Mouse (Mus musculus) B cell, adult 2 months (primary cell): ENCODE measurements around the gene Espl1.

ENCODE experiments used
- DNase-seq, 2 experiments: peaks; one replicate each; pipeline ENCODE4 v3.0.0; 2022

Espl1 gene

DNA sequence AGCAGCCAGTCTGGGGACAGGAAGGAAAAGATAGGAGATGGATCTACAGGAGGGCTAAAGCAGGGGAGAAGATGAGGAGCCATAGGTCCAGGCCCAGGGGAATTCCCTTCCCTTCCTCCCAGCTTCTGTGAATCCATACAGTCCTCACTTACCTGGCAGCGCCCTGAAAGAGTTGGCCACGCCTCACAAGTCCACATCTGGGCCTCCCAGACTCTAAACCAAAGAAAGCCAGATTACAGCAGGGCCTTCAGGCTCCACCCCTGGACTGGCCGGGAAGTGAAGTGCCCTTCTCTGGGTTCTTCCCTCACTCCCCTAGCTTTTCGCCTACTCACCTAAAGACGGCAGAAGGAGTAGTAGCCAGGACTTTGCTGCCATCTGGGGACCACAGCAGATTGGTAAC lies 43.5 kb downstream of the Espl1 start:
- DNase-seq = no peak

DNA sequence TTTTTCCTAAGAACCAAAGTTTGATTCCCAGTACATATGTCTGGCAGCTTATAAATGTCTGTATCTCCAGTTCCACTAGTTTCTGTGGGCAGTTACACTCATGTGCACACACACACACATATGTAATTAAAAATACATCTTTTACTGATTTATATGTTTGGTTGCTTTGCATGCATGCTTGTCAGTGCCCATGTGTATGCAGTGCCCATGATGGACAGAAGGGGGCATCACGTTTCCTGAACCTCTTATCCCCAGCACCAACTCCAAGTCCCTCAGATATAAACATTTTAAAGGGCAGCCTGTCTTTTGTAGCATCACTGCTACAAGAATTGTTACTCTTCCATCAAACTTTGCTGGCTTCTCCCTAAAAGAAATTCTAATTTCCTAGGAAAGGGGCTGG lies 45.5 kb downstream of the Espl1 start:
- DNase-seq = peak; percentile 71 to 75

DNA sequence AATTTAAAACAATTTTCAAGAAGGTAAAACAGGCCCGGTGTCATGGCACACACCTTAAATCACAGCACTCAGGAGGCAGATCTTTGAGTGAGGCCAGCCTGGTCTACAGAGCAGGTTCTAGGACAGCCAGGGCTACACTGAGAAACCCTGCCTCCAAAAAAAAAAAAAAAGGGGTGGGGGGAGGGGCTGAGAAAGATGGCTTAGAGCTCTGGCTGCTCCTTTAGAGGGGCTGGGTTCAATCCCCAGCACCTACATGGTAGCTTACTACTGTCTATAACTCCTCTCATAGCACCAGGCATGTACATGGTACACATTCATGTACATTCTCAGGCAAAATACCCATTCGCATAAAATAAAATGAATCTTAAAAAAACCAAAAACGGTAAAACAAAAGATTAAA lies 48.4 kb downstream of the Espl1 start:
- no peak for DNase-seq

DNA sequence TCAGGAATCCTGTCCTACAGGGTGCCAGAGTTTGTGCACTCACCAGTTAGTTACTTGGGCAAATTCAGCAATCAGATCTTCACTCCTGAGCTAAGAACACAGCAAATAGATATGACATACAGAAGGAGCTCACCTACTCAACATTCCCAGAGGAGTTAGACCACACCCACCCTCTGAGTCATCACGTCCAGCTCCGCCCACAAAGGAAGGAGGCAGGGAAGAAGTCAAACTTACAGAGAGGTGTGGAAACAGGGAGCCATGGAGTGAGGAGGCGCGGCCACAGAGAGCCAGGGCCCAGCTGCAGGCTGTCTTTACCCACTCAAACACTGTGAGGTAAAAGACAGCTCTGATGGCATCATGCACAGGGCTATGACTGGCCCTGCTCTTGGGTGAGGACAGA lies 50.4 kb downstream of the Espl1 start:
- DNase-seq = no peak

DNA sequence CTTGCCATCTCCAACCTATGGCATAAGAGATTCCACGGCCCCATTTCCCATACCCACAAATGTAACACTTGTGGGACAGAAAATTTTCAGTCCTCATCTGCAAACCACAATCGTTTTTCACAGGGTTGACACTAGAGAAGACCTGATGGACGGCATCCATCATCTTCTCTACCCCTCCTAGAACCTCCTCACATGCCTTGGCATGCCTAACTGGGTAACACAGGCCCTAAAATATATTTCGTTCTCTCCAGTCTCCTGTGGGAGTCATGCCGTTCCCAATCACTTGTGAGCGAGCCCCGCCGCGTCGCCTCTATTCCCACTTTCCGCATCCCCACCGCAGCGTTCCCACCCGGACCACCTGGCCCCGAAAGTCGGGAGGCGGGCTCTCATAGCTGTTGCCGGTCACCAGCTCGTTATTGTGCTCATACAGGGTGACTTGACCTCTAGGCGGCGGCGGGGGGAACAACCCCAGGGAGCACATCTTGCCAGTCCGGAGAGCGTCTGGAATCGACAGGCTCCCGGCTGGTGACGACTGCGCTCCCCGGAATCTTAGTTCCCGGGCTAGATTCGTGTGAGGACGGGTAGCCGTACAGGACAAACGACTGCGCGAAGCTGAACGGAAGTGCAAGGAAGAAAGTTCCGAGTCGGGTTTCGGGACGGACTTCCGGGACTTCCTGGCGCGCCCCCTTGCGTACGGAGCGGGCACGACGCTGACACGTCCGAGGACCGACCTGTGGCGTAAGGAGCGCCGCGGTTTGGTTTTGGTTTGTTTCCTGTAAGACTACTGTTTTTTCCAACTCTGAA lies 54.3 kb downstream of the Espl1 start, which contains the start of gene Aaas:
Gene Aaas (minus strand): TSS at position 634 of the 804 bp plus-strand sequence.
- DNase-seq = peak; percentile 95 to 96

DNA sequence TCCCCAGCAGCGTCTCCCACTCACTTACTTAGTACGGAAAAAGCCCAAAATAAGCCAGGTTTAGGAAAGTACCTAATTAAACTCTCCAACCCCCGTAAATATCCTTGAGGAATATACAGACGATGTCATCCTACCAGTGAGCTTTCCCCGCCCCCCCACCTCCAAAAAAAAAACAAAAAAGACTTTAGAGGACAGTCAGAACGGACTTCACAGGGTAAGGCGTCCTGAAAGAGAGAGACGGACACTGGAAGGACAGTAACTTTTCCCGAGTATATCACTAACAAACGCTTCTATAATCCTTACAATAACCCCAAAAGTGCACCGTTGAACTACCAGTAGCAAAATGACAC lies 54.9 kb downstream of the Espl1 start:
- no peak for DNase-seq

DNA sequence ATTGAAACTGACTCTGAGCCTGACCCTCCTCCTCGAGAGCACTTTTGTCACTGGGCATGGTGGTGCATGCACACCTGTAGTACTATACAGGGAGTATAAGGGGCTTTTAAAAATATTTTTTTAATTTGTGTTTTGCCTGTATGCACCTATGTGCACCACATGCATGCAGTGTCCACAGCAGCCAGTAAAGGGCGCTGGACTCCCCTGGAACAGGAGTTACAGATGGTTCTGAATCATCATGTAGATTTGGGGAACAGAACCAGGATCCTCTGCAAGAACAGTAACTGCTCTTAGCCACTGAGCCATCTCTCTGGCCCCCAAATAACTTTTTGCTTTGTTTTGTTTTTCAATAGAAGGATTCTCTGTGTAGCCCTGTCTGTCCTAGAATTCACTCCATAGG lies 56.1 kb downstream of the Espl1 start:
- DNase-seq = no peak

DNA sequence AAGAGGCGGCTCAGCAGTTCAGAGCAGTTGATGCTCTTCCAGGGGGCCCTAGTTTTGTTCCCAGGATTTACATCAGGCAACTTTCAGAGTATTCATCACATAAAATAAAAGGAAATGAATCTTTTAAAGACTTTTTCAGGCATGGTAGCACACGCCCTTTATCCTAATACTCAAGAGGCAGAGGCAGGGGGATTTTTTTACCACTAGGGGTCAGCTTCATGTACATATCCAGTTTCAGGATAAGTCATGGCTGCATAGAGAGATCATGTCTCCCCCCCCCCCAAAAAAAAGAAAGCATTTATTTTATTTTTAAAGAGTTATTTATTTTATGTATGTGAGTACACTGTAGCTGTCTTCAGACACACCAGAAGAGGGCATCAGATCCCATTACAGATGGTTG lies 57.9 kb downstream of the Espl1 start:
- DNase-seq = no peak

DNA sequence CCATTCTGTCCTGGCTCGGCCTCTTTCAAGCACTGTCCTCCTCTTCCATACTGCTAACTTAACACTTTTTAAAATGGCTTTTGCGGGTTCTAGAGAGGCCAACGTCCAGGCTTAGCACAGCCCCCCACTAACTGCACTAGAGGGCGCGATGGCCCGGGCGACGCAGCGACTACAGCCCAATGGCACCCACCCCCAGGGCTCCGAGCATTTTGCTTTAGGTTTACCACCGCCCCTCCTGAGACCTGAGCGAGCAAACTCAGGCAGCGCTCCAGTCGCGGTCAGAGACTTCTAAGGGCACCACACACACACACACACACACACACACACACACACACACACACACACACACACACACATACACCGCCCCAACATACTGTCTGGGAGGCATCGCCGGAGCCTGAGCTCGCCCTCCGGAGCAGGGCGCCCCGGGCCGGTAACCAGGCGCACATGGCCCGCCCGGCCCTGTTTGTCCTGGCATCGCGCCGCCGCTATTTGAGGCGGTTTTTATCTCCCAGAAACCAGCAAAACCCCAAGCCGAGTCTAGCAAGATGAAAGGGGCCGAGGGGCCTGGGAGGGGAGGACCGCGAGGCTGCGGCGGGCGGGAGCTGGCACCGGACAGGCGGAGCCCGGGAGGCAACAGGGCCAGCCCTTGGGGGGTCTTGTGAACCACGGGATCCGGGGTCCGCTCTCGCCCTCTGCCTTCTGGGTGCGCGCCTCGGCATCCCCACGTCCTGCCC lies 59.2 kb downstream of the Espl1 start:
- DNase-seq = peak; percentile 32 to 37

DNA sequence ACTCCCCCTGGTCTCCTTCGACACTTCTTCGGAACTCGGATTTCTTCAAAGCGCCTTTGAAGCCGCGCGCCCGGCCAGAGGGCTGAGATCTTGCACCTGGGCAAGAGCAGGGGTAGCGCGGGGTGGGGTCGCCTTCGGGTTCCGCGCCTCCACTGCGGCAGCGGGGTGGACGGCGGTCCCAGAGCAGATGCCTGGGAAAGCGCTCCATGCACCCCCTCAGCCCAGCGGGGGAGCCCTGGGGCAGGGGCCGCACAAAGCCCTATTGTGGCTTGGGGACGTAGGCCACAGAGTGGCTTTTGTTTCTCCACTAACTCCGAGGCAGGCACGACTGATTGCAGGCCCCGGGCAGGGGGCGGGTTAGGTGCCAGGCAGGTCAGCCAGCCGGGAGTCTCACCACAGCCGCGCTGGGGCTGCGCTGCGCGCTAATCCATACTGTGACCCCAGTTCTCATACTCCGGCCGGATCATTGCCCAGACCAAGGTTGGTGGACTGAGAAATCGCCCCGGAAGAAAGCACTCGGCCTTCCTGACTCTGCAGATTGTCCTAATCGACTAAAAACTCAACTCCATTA lies 59.9 kb downstream of the Espl1 start:
- no peak for DNase-seq

DNA sequence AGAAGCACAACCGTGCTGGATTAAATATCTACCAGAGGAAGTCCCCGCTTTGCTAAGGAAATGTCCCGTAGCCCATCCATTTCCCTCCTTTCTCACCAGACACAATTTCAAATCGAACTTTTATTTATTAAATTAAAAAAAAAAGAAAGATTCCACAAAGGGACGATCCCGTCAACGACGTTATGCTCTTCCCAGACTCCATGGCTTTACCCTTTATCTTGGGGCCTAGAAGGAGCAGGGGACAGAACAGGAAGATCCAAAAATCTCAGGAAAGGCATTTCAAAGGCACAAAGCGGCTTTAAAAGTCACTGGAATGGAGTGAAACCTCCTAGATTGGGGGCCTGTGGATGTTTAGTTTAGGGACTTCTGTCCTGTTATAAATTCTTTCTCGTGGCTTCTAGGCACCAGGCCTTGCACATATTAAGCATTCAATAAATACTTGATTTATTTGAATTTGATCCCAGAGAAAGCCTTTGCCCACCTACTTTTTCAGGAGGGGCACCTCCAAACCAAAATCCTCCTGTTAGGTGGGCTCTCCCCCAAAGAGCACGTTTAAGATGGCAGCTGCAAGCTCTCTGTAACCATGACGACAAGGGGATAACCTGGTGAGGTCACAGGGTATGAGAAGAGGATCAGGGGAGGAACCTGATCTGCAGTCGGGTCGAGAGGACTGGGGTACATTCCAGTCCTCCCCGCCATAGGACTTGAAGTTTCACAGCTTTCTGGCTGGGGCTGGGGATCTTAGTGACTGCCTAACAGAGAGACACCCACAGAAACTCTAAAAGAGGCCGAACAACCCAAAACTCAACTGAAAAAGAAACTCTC lies 60.6 kb downstream of the Espl1 start:
- peak in 1 of 2 experiments; percentile 12 for DNase-seq

DNA sequence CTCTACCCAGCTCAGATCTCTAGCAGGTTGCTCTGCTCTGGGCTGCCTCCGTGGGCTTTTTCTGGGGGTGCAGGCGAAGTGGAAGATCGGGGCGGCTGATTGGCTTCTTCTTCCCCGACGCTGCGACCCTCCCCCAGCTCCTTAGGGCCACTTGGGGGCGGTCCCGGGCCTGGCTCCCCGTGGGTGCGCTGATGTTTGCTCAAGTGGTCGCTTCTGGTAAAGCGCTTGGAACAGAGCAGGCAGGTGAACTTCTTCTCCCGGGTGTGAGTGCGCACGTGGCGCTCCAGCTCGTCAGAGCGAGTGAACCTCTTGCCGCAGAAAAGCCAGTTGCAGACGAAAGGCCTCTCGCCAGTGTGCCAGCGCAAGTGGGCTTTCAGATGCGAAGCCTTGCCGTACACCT lies 62.1 kb downstream of the Espl1 start:
- no peak for DNase-seq

DNA sequence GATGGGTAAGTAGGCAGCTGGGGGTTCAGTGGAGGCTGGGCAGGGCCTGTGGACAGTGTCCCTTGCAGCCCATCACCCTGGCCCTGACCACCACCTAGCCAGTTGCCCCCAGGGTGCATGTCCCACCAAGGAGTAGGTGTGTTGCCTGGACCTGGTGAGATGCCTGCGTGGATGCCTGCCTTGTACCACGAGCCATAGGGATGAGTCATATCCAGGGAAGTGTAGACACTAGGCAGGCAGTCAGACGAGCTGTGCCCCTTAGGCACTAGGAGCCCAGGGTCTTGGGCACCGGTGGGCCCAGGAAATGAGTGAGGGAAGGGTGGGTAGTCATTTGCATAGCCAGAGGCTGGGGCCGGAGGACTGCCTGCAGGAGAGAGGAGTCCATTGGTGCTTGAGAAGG lies 62.8 kb downstream of the Espl1 start:
- DNase-seq = no peak

DNA sequence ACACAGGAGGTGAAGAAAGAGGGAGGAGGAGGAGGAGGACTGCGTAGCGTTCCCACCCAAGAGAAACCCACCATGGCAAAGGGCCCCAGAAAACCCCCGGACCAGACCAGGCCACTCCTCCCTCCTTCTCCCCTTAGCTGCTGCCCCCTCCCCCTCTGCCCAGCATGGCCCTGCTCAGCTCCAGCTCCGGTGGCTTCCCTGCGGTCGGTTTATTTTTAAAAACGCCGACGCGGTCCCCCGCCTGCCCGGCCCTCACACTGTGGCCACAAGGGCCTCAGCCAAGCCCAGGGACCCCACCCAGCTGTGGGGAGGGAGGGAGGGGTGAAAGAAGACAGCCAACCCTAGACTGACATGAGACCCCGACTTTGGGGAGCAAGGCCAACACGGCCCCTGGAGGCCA lies 66.6 kb downstream of the Espl1 start:
- DNase-seq = no peak

DNA sequence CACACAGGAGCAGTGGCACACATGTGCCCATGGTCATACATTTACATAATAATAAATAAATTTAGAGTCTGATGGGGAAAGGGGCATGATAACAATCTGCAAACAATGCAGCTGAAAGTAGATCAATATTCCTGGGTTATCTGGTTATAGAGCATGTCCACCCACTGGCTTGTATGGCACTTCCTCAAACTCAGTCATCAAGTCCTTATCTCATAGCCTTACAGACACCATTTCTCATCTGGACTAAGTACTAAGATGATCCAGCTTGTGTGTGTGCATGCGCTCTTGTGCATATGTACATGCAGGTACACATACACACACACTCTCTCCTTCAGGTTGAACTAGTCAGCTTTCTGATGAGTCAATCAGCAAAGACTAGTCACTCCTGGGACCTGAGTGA lies 68.6 kb downstream of the Espl1 start:
- no peak for DNase-seq

DNA sequence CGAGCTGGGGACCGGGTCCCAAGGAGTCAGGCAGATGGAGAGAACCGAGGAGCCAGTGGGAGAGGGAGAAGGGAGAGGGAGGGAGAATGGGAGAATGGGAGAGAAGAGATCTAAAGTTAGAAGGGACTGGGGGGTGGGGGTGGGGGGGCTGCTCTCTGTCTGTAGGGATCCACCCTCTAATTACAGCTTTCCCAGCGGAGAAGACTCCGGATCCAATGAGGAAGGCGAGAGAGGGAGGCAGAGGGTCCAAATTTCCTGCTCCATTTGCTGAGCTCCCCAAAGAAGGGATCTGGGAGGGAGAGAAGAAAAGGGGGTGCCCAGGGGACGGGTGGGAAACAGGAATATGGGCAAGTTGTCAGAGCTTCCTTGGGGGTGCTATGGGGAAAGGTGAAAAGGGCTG lies 70.2 kb downstream of the Espl1 start:
- no peak for DNase-seq

DNA sequence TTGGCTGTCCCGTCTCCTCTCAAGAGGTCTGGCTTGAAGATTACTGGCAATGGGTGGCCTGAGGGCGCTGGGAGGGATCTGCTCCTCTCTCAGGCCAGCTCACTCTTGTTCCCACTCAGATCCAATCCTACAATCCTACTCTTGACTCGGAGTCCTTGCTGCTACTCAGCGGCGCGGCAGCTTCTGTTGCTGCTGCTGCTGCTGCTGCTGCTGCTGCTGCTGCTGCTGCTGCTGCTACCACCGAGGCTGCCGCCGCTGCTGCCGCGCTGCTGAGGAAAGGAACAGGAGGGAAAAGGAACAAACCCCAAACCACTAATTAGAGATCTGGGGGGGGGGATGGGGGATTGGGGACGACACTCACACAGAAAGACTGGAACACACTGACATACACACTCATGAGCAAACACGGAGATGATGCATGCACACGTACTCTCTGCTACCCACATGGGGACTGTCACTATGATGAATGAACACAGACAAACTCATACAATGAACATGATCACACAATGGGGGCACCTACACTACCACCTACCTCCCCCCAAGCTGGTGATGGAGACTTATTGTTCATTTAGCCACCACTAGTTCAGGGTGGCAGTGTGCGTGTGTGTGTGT lies 70.8 kb downstream of the Espl1 start, which contains the start of gene Sp7:
Gene Sp7 (minus strand): TSS at position 450 of the 612 bp plus-strand sequence.
- DNase-seq = no peak

DNA sequence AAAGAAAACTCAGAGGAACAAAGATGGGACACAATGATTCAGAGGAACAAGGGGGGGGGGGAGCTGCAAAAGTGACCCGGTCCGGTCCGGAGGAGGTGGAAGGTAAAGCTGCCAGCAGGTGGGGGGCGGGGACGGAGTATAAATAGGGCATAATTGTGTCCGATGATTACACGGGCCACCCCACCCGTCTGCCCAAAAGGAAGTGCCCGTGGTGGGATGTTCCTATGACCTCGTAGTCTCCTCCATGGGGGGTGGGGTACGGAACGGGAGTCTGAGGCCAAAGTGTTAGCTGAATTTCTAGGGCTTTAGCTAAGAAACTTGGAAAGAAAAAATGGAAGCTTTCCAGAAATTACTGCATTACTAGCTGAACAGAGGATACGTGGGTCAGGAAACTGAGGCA lies 73.9 kb downstream of the Espl1 start:
- no peak for DNase-seq

DNA sequence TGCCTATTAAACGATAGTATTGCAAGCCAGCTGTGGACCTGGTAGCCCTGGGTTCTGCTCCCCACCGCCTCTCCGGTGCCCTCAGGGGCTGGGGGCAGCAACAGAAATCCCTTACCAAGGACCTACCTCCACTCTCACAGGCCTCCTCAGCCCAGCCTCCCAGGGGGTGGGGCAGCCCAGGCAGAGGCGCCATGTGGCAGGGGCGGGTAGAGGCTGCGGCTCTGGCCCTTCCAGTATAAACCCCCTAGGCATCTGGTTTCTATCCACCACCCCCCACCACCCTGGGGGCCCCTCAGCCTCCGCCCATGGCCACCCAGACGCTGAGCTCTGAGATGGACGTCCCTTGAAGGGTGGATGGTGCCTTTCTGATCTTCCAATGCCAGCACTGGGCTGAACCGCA lies 74.7 kb downstream of the Espl1 start:
- no peak for DNase-seq
